Mouse (Mus musculus) layer of hippocampus, postnatal 25 days (tissue): Measurements from ENCODE around the gene Krtcap2. TPM values are rescaled to one million over a fixed set of nuclear protein-coding genes. Genes with fewer than 3 reads are reported as not detected.
A peak's percentile ranks its signal among the peaks of the same experiment; 100 is the strongest.

Source experiments
- DNase-seq, 2 experiments: peaks; one replicate each; pipeline ENCODE4 v3.0.0; 2022; ENCODE audit warnings: mixed read lengths in 2 of 2, low spot score in 1 of 2; ENCODE audit errors: extremely low spot score in 1 of 2
- total RNA-seq, 2 experiments: library from RNA; stranded (reverse); gene quantifications; 2 replicates each; pipeline ENCODE4 v1.2.3; 2021

The Krtcap2 gene
- total RNA-seq, 2 experiments from 2014 or later, result 79.2 to 87.4 TPM

GRCm38 (mm10) chr3:89279153-89279890, 33.6 kb downstream of the Krtcap2 start:
- peak; percentile 59 to 66 for DNase-seq

GRCm38 (mm10) chr3:89280050-89280605, 34.4 kb downstream of the Krtcap2 start:
- peak in 1 of 2 experiments; percentile 18 for DNase-seq

- peak; percentile 33 to 36 for DNase-seq
These were observed 35.1 kb downstream of the Krtcap2 start, which contains the start of gene Efna1 for GRCm38 (mm10) chr3:89280606-89281511. Gene Efna1 (minus strand): TSS chr3:89281142.

DNA sequence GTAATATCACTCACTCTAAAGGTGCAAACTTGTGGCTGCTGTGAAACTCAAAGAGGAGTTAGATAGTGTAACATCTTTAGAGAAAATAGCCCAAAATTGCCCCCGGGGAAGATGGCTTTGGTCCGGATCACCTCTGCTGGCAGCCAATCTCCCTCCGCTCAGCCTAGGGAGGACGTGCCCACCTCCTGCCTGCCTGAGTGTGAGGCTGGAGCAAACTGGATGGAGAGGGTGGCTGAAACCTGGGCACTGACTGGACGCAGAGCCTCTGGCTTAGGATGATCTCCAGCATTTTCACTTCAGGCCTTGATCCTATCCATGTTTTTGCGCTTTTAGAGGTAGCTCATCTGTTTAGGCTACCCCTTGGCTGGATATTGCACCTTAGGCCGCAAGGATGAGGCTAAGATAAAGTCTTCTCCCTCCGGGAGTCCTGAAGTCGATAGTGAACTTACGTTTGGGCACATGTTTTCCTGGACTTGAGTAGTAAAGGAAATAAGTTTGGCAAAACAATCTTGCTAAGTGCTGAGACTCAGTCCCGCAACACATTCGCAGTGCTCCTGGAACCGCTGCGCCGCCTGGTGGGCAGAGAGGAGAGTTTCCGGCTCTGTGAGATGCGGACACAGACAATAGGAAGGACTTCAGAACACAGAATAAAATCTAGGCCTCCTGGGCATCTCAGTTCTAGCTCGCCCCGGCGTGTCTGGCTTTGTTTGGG, 36.0 kb downstream of the Krtcap2 start:
- peak; percentile 75 to 87 for DNase-seq

GRCm38 (mm10) chr3:89282291-89282643, 36.5 kb downstream of the Krtcap2 start:
- DNase-seq, result no peak

- DNase-seq, result no peak
These were observed 38.5 kb downstream of the Krtcap2 start for GRCm38 (mm10) chr3:89284261-89284660.

DNA sequence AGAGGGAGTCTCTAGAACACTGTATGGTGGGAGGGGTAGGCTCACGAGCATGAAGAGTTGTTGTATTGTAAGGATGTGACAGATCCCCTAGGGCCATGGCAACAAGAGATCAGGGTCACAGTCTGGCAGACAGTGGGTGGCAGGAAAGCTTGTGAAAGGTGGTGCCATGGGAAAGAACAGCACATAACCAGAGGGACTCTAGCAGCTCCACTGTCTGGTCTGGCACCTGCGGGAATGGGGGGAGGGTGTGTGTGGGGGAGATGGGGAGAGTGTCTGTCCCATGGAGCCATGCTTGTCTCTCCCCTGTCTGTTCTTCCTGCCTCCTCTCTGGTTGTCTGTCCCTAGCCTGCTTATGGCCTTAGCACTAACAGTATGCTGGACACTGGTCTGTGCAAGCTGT, 39.8 kb downstream of the Krtcap2 start:
- no peak for DNase-seq

- no peak for DNase-seq
These were observed 41.5 kb downstream of the Krtcap2 start for GRCm38 (mm10) chr3:89287286-89287685.

DNA sequence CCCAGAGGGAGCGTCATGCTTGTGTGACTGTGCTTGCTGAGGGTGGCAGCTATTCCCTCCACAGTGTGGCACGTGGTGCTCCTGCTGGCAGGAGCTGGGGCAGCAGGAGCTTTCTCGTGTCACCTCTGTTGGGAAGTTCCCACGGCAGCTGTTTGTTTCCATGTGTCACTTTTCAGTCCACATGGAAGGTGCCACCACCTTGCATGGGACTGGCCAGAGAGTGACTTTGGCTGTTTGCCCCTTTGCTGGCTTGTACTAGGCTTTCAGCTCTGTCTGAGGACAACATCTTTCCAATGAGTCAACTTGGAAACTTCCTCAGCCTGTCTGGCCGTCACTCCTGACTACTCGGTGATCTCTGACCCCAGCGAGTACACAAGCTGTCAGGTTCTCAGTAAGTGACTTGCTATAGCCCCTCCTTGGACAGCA, 42.8 kb downstream of the Krtcap2 start:
- DNase-seq, result no peak

GRCm38 (mm10) chr3:89291874-89292273, 46.1 kb downstream of the Krtcap2 start:
- DNase-seq, result no peak

DNA sequence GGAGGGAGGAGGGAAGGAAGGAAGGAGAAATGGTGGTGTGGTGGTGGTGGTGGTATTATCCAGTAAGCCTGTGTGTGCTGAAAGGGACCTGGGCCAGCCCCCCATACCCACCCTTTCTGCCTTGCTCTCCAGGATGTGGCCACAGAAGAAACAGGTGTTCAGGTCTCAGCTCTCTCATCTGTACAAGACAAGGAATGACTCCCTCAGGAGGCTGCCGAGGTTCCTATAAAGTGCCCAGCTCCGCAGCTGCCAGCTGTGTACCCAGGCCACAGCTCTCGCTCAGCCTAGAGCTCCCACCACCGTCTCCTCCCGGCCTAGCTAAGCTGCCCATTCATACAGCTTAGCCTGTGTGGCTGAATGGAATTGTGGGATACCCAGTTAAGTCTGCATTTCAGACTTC, 46.5 kb downstream of the Krtcap2 start:
- DNase-seq, result no peak

- DNase-seq, result no peak
These were observed 47.6 kb downstream of the Krtcap2 start for GRCm38 (mm10) chr3:89293247-89293918.

GRCm38 (mm10) chr3:89294195-89294594, 48.4 kb downstream of the Krtcap2 start:
- DNase-seq, result no peak

DNA sequence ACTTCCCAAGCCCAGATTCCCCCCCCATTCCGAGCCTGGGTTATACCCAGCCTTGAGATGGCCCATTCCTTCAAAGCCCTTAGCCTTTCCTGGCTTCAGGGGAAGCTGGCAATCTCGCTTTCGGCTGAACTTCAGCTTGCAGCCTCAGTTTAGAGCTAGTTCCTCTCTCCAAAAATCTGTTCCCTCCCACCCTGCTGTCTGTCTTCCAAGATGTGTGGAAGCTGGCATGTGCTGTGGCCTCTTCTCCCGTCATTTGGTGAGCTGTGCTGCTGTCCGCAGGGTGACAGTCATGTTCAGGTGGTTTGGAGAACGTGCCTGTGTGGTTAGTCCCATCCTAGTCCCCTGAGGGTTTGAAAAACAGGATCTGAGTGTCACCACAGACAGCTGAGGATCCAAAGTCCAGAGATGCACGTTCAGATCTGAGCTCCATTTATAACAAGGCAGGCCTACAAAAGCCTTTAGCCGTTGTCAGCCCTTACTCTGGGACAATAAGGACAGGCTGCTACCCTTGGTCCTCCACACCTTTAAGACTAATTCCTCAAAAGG, 50.0 kb downstream of the Krtcap2 start:
- DNase-seq, result no peak

DNA sequence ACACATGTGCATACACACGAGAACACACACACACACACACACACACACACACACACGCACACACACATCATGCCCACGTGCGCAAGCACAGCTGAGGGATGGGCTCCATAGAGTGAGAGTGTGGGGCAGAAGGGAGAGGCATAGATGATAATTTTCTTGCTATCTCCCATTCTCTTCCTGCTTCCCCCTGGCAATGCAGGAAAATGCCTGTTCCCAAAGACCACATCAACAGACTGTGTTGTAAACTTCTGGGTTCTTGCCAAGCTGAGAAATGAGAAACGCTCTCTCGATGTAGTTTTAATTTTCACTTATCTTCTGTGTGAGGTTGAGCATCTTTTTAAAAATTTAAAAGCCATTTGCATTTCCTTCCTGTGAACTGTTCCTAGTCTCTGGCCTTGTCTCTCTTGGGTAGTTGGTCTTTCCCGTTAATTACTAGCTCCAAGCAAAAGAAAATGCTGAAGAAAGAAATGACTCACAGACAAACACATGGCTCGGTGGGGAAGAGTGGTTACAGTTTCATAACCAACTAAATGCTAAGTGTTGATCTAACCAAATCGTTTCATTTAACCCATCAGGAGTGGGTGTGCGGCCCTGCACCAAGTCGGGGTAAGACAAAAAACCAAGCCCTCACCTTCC, 51.1 kb downstream of the Krtcap2 start:
- DNase-seq, result no peak

DNA sequence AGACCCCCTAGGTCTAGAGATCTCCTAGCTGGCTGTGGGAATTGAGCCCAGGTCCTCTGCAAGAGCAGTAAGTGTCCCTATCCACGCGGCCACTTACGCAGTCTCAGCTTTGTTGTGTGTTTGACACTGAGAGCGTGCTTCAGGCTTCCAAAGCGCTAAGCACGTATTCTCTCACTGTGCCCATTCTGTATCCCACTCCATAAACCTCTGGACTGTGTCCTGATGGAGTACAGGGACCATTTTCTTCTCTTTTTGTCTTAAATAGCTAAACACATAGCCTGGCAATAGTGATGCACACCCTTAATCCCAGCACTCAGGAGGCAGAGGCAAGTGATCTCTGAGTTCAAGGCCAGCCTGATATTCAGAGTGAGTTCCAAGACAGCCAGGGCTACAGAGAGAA, 53.1 kb downstream of the Krtcap2 start:
- no peak for DNase-seq

DNA sequence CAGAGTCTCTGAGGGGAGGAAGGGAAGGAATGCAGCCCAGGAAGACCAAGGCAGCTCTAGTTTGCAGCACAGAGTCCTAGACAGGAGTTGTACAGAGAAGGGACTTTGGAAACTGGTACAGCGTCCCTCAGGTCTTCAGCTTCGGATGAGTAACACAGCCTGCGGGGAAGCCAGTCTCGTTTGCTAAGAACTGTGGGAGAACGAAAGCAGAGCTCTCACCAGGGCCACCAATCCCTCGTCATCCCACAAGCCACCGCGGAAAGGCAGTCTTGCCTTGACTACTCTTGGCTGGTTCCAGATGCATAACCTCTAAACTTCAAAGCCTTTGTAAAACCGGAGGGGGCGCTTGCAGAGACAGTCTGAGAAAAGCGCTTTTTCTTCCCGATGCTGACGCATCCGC, 53.7 kb downstream of the Krtcap2 start:
- no peak for DNase-seq
